Mouse (Mus musculus) midbrain, postnatal 0 days (tissue): ENCODE measurements around the gene Uhrf1bp1l. TPM values are rescaled to one million over a fixed set of nuclear protein-coding genes. Genes with fewer than 3 reads are reported as not detected.
"Not testable (repeated sequence)": the region's sequence is repeated elsewhere in the genome, so short reads cannot be mapped to it uniquely, and the experiment has no call there.

Experiments
- ATAC-seq: fragments of 200-750 bp; cut with Nextera tagmentation; 2 replicates; pipeline ENCODE4 v1.8.0; 2017; ENCODE audit warnings: moderate number of reproducible peaks, mild to moderate bottlenecking, moderate TSS enrichment, moderate library complexity; ENCODE audit not compliant: low FRiP score
- DNase-seq: peaks from one replicate; pipeline ENCODE4 v3.0.0-alpha.2; 2015; ENCODE audit warnings: low spot score
- H3K27ac ChIP-seq: fragments of 300-500 bp; sonication (generic); 2 replicates; pipeline ENCODE4 v1.5.1; 2014; ENCODE audit warnings: low read depth, mild to moderate bottlenecking, low read length, mixed read lengths
- H3K27me3 ChIP-seq: fragments of 300-500 bp; sonication (generic); 2 replicates; pipeline ENCODE4 v1.6.1; 2014; ENCODE audit warnings: low read length, control low read depth, mixed read lengths; ENCODE audit not compliant: insufficient read depth
- H3K36me3 ChIP-seq: fragments of 300-500 bp; sonication (generic); 2 replicates; pipeline ENCODE4 v1.6.1; 2014; ENCODE audit warnings: low read length, control low read depth, mixed read lengths; ENCODE audit not compliant: insufficient read depth
- H3K4me1 ChIP-seq: fragments of 300-500 bp; sonication (generic); 2 replicates; pipeline ENCODE4 v1.6.1; 2014; ENCODE audit warnings: mild to moderate bottlenecking, control low read depth, antibody characterized with exemption, low read length, mixed read lengths; ENCODE audit not compliant: insufficient read depth
- H3K4me2 ChIP-seq: fragments of 300-500 bp; sonication (generic); 2 replicates; pipeline ENCODE4 v1.6.1; 2014; ENCODE audit warnings: low read depth, mild to moderate bottlenecking, low read length, mixed read lengths; ENCODE audit not compliant: poor library complexity, severe bottlenecking
- H3K4me3 ChIP-seq: fragments of 300-500 bp; sonication (generic); 2 replicates; pipeline ENCODE4 v1.5.1; 2014; ENCODE audit warnings: low read depth, mild to moderate bottlenecking, low read length, moderate library complexity
- H3K9ac ChIP-seq: fragments of 300-500 bp; sonication (generic); replicated peaks from 2 replicates; pipeline ENCODE4 v1.6.1; 2014; ENCODE audit warnings: mild to moderate bottlenecking, low read length, moderate library complexity, mixed read lengths; ENCODE audit not compliant: poor library complexity, severe bottlenecking
- H3K9me3 ChIP-seq: fragments of 300-500 bp; sonication (generic); 2 replicates; pipeline ENCODE4 v1.6.1; 2016; ENCODE audit warnings: low read length, control low read depth
- CTCF ChIP-seq: IDR thresholded peaks from 2 replicates; pipeline ENCODE4 v1.5.1; 2016; ENCODE audit warnings: antibody characterized with exemption, mild to moderate bottlenecking
- WGBS: fragments of 180-500 bp; shearing (Covaris S2); extraction: QIAGEN DNeasy Blood & Tissue Kit; methylation state at CpG from one replicate; pipeline ENCODE4 v1.1.7; 2014; 5-methylcytosine and 5-hydroxymethylcytosine counted together
- polyA plus RNA-seq: library from polyadenylated mRNA; unstranded; fragments of >200 nt; fragmentation: Nextera tagmentation; extraction: Ambion mirVana; gene quantifications from 2 replicates; pipeline ENCODE4 v1.2.1, GENCODE M21; 2015
- total RNA-seq: library from RNA; depleted of rRNA; stranded (reverse); fragments of >200 nt; gene quantifications from 2 replicates; pipeline ENCODE4 v1.2.3, GENCODE M21; 2014; rRNA removed

The Uhrf1bp1l gene
- total RNA-seq (33.8 and 36.2 TPM in 2 replicates), polyA plus RNA-seq (29.0 and 32.3 TPM in 2 replicates)

GRCm38 (mm10) chr10:89744871-89745665, at the start of gene Uhrf1bp1l:
TSS of gene Uhrf1bp1l (plus strand) at chr10:89744991.
- Histone ChIP-seq H3K27me3 (no peaks in the 10 kb centered on the region), H3K27ac (peak within 1 kb of the TSS; percentile 94), H3K36me3 (no peaks in the 10 kb centered on the region), H3K9me3 (no peaks in the 10 kb centered on the region), H3K4me3 (peak within 1 kb of the TSS; percentile 88), H3K9ac (peak within 1 kb of the TSS; percentile 93), H3K4me2 (peak within 1 kb of the TSS; percentile 64), H3K4me1 (no peaks in the 10 kb centered on the region)
- no peak for TF ChIP-seq CTCF
- WGBS, result under 1% methylated on average over 81 of the region's 85 CpGs
- ATAC-seq, result peak; percentile 94
- peak; percentile 93 for DNase-seq

- 78% methylated on average over 20 of the region's 20 CpGs for WGBS
These were observed 49.4 kb upstream of the Uhrf1bp1l start for GRCm38 (mm10) chr10:89695194-89695911.

GRCm38 (mm10) chr10:89696270-89696669, 48.5 kb upstream of the Uhrf1bp1l start:
- not testable (repeated sequence) for ATAC-seq, H3K27me3 ChIP-seq, H3K36me3 ChIP-seq, H3K9me3 ChIP-seq, H3K4me1 ChIP-seq, H3K4me2 ChIP-seq, DNase-seq, H3K9ac ChIP-seq, H3K4me3 ChIP-seq, H3K27ac ChIP-seq
- 66% methylated on average over 2 of the region's 2 CpGs for WGBS

More at GRCm38 (mm10) chr10:89695194-89695911, 49.4 kb upstream of the Uhrf1bp1l start:
- Histone ChIP-seq H3K9ac (no peak overlapping the region), H3K4me1 (no peaks in the 10 kb centered on the region), H3K36me3 (no peaks in the 10 kb centered on the region), H3K27me3 (no peaks in the 10 kb centered on the region), H3K9me3 (no peaks in the 10 kb centered on the region), H3K4me2 (no peak overlapping the region), H3K27ac (no peak overlapping the region), H3K4me3 (no peak overlapping the region)
- TF ChIP-seq CTCF, result no peak
- no peak for DNase-seq
- ATAC-seq, result no peak

- 94% methylated on average over 3 of the region's 3 CpGs for WGBS
- no peak for ATAC-seq
- TF ChIP-seq CTCF, result no peak
These were observed 46.8 kb upstream of the Uhrf1bp1l start for GRCm38 (mm10) chr10:89697956-89698355.

GRCm38 (mm10) chr10:89703042-89703441, 41.7 kb upstream of the Uhrf1bp1l start:
- H3K36me3 ChIP-seq, result no peaks in the 10 kb centered on the region
- 60% methylated on average over 5 of the region's 5 CpGs for WGBS
- ATAC-seq (no peak), DNase-seq (no peak)
- no peaks in the 10 kb centered on the region for H3K4me1 ChIP-seq
- no peak overlapping the region for H3K4me3 ChIP-seq
- TF ChIP-seq CTCF, result no peak
- no peaks in the 10 kb centered on the region for H3K9me3 ChIP-seq
- H3K4me2 ChIP-seq, result no peak overlapping the region
- no peak overlapping the region for H3K9ac ChIP-seq
- no peak overlapping the region for H3K27ac ChIP-seq
- H3K27me3 ChIP-seq, result no peaks in the 10 kb centered on the region

More at GRCm38 (mm10) chr10:89697956-89698355, 46.8 kb upstream of the Uhrf1bp1l start:
- Histone ChIP-seq H3K27me3 (no peaks in the 10 kb centered on the region), H3K4me3 (no peak overlapping the region), H3K9ac (no peak overlapping the region), H3K27ac (no peak overlapping the region), H3K4me1 (no peaks in the 10 kb centered on the region), H3K9me3 (no peaks in the 10 kb centered on the region), H3K4me2 (no peak overlapping the region), H3K36me3 (no peaks in the 10 kb centered on the region)
- DNase-seq, result no peak

- no peak for ATAC-seq
- H3K4me2 ChIP-seq, result no peak overlapping the region
- no peak overlapping the region for H3K9ac ChIP-seq
- no peaks in the 10 kb centered on the region for H3K27me3 ChIP-seq
- DNase-seq, result no peak
- WGBS, result 80% methylated on average over 3 of the region's 3 CpGs
- peak; percentile 41 for TF ChIP-seq CTCF
- no peaks in the 10 kb centered on the region for H3K4me1 ChIP-seq
- H3K9me3 ChIP-seq, result no peaks in the 10 kb centered on the region
- no peak overlapping the region for H3K27ac ChIP-seq
- peaks cover under 1% of the 10 kb centered on the region; the same call in 1 of the 2 replicates for H3K36me3 ChIP-seq
- H3K4me3 ChIP-seq, result no peak overlapping the region
These were observed 37.4 kb upstream of the Uhrf1bp1l start for GRCm38 (mm10) chr10:89707397-89707796.
